Mouse (Mus musculus) gastrocnemius, adult 18-20 months (tissue): ENCODE results near the gene Sorl1. TPM values are rescaled to one million over a fixed set of nuclear protein-coding genes. Genes with fewer than 3 reads are reported as not detected.
"Not testable (repeated sequence)": the region's sequence is repeated elsewhere in the genome, so short reads cannot be mapped to it uniquely, and the experiment has no call there.

Experiments
- DNase-seq: peaks from one replicate; pipeline ENCODE4 v3.0.0; 2021; ENCODE audit warnings: low spot score
- total RNA-seq, 2 experiments: library from RNA; stranded (reverse); gene quantifications; 2 replicates each; pipeline ENCODE4 v1.2.3; 2021

Sorl1 gene
- total RNA-seq, 2 experiments from 2014 or later: 37.8 to 38.9 TPM

GRCm38 (mm10) chr9:42094752-42095151 is 29.3 kb downstream of the Sorl1 start:
- peak; percentile 82 for DNase-seq

DNA sequence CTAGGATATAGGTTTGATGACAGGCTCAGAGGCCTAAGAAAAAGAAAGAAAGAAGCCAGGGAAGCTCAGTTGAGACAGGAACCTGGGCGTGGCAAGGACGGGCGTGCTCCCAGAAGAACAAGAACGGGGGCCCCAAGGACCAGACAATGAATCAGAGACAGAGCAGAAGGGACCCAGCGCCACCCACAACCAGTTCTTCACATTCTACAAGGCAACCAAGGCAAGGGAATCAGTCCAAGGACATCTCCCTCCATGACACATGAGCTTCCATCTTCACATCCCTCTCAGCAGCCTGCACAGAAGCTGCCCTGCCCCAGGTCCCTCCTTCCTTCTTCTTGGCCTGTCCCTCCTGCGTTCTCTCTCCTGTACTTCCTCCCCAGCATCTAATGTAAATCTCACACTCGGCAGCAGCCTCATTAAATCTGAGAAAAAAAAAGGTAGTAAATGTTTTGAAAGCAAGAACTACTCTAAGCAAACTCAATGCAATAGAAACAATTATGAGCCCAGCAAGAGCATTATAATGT is 30.0 kb downstream of the Sorl1 start:
- DNase-seq: no peak

DNA sequence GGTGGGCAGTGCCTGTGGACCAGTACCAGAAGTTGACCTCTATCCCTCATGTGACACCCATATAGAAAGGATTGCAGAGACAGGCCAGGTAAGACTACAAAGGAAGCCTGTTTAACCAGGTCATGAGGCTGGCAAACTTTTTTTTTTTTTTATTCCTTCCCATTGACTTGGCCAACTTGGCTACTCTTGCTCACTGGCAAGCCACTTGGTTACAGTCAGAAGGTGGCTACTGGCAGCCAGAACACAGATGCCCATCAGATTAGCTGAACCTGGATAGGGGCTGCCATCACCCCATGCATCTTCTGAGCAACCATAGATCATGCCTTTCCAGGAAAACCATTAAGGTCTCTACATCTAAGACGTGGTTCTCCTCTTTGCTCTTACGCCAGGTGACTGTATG is 31.3 kb downstream of the Sorl1 start:
- DNase-seq: no peak

- peak; percentile 77 for DNase-seq
These were observed 32.5 kb downstream of the Sorl1 start for GRCm38 (mm10) chr9:42091561-42091960.

GRCm38 (mm10) chr9:42087921-42088320 is 36.2 kb downstream of the Sorl1 start:
- no peak for DNase-seq

DNA sequence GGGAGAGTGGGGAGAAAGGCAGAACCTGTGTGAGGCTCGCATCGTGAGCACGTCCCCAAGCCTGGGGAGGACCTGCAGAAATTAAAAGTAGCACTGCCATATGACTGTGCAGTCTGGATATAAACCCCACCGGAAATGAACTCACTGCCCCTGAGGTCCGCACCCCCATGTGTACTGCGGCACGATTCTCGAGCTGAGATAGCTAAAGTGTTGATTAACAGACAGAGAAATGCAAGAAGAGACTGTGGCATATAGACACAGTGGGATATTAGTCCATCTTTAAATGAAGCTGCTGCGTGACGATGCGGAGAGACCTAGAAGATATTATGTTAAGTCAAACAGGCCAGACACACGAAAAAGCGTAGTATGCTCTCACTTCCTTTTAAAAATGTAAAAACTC is 38.1 kb downstream of the Sorl1 start:
- DNase-seq: no peak

DNA sequence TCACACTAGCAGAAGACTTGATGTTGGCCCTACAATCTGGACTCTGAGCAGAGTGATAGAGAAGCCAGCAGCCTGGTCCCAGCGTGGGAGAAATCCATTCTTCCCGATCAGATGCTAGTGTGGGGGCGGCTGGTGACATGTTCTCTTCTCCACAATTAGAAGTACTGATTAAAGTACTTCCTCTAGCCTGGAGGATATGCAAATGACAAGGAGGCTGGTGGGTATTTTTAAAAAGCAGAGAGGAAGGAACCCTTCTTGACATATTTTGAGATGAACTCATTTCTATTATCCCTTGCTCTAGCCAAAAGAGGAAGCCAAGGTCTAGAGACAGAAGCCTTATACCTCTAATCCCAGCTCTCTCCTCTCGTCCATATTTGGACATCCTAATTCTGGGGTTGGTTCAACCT is 40.4 kb downstream of the Sorl1 start:
- DNase-seq: no peak

- DNase-seq: no peak
These were observed 42.2 kb downstream of the Sorl1 start for GRCm38 (mm10) chr9:42081681-42082530.

GRCm38 (mm10) chr9:42080671-42081070 is 43.4 kb downstream of the Sorl1 start:
- no peak for DNase-seq

DNA sequence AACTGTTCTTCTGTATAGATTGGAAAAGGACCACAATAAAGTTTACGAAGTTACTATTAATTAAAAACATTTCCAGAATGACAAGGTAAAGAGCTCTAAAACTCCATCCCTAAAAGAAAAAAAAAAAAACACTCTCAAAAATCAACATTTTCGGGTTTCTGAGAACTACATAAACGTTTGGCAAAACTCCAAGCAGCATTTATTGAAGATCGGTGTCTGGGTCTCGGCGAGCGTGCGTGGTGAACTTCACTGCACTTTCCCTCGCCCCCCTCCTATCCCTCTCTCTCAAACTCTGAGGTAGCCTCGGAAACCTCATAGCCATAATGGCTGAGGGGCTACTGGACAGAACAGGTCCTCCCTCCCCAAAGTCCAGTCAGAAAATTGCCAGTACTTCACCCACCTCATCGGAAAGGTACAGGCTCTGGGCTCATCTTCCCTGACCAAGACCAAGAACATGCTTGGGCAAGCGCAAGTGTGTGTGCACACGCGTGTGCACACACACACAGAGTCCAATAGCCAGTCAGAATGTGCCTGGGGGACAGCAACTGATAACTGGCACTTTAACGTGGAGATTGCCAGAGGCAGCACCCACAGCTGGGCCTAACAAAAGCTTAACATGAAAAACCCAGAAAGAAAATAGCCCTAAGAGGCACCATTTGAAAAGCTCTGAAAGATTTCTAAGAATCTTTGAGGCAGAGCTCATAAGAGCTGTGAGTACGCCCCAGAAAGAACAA is 46.8 kb downstream of the Sorl1 start:
- no peak for DNase-seq

GRCm38 (mm10) chr9:42076256-42076849 is 47.7 kb downstream of the Sorl1 start:
- no peak for DNase-seq

DNA sequence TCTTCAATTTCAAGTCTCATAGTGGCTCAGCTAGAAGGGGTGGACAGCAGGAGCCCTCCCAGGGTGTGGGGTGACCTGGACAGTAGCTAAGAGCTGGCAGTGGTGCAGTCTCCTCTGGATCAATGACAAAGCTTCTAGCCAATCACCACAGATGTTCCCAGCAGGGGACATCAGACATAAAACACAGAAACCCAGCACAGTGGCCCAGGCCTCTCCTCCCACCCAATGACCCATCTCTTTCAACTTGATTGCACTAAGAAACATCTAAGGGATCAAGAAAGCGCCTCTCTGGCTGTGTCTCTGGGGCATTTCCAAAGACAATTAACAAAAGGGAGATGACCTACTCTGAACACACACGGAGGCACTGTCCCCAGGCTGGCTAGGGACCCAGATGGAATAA is 48.9 kb downstream of the Sorl1 start:
- DNase-seq: no peak

DNA sequence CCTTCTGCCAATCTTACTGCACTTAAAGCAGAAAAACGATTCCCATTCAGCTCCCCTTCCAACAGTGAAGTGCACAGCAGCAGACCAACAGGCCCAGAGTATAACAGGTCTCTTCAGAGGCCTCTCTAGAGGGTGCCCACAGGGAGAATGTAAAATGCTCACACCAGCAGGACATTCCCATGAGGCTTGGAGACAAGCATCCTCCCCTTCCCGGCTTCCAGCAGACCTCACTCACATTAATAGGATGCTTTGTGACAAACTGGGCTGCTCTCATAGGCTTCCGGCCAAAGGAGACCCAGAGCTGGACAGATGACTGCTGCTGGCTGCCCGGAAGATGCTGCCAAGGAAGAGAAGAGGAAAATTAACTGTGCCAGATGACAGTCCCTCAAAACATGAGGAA is 52.1 kb downstream of the Sorl1 start:
- no peak for DNase-seq

DNA sequence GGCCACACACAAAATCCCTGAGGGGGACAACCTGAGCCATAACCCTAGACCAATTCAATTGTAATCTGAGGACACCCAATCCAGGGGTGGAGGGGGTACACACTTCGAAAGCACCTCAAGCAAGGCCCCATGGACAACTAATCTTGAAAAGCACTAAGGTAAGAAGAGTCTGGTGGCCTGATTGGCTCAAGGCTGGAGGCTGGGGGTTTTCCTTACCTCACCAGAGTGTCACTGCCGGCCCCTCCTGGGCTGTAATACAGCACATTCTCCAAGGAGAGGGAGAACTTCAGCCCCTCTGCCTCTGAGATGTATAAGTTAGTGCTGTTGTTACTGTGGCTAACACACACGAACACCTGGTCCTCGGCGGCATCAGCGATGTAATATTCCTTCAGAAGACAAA is 53.2 kb downstream of the Sorl1 start:
- no peak for DNase-seq

DNA sequence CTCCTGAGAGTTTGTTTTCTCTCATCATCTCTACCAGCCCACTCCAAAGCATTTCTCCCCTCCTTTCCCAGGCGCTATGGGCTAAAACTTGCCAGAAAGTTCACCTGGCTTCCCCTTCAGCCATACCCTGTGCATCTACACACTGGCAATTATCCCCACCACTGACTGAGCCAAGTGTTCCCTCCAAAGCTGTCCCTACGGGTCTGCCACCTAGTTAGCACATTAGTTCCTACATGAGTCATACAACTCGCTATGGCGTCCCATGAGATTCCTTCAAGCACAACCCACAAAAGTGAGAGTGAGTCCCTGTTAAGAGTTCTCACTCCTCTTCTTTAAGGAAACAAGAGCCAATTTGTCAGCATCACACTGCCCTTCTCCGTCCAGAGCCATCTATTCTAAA is 54.6 kb downstream of the Sorl1 start:
- DNase-seq: no peak

DNA sequence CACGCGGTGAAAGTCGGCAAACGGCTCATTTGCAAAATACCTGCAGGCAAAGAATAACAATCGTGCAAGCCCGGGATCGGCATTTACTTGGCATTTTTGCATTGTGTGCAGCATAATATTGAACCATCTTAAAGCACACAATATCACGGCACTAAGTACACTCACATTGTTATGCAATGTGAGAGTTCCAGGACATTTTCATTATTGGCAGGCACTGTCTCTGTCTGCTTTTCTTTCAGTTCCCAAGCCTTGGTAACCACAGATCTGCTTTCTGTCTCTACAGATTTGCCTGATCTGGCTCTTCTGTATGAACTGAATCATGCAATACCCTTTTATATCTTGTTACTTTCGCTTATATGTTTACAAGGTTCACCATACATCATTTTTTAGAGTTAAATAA is 56.1 kb downstream of the Sorl1 start:
- no peak for DNase-seq

DNA sequence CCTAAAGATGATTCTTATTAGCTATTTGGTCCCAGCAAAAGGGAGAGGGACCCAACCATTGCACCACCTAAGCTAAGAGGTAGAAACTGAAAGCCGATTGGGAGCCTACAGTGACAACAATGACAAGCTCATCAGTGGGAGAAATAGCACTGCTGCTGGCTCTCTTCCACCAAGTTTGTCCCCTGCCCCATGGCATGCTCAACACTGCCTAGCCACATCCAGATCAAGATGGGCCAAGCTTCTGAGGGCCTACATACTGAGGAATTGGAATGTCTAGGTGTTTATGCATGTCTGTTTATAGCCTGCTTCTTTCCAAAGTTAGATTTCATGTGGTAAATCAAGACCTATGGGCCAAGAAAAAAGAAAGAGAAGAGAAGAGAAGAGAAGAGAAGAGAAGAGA is 58.3 kb downstream of the Sorl1 start:
- DNase-seq: no peak

- DNase-seq: no peak
These were observed 60.7 kb downstream of the Sorl1 start for GRCm38 (mm10) chr9:42063391-42063790.

- peak; percentile 58 for DNase-seq
These were observed 61.8 kb downstream of the Sorl1 start for GRCm38 (mm10) chr9:42062269-42062668.

- not testable (repeated sequence) for DNase-seq
These were observed 65.1 kb downstream of the Sorl1 start for GRCm38 (mm10) chr9:42059006-42059405.

DNA sequence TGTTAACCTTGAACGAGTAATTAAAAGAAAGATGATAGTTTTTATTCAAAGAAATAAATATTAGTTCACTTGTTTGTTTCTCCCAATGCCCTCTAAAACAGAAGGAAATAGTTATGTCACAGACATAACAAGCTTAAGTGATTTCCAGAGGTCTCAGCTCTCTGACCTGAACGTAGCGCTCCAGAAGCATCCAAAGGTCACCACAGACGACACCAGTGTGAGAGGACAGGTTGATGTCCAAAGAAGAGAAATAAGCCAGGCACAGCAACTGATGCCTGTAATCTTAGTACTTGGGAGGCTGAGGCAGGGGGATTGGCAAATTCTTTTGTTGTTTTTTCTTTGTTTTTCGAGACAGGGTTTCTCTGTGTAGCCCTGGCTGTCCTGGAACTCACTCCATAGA is 67.5 kb downstream of the Sorl1 start:
- no peak for DNase-seq

GRCm38 (mm10) chr9:42055378-42055777 is 68.7 kb downstream of the Sorl1 start:
- DNase-seq: no peak
